Mouse (Mus musculus): ENCODE results near the gene Atp5d.

- TF ChIP-seq CTCF (IDR thresholded peaks at IDR 0.05; ENCODE audit: low read depth) (no peak), EP300 (IDR thresholded peaks at IDR 0.05; ENCODE audit: low read depth) (no peak)
Observed at GRCm38 (mm10) chr10:80130403-80131031, 7.9 kb upstream of the Atp5d start.
